Mouse (Mus musculus): ENCODE data around the gene Abca6.
A peak's percentile ranks its signal among the peaks of the same experiment; 100 is the strongest.

Abca6 gene

GRCm38 (mm10) chr11:110195310-110195709 lies 56.3 kb downstream of the Abca6 start:
- no peak for DNase-seq

GRCm38 (mm10) chr11:110171212-110171611 lies 80.4 kb downstream of the Abca6 start:
- no peak for DNase-seq

GRCm38 (mm10) chr11:110167459-110168251 lies 83.9 kb downstream of the Abca6 start, which contains the start of gene Abca9:
Abca9 (minus strand) TSS chr11:110168196.
- peak; percentile 57 for DNase-seq

GRCm38 (mm10) chr11:110165822-110166221 lies 85.8 kb downstream of the Abca6 start:
- no peak for DNase-seq

GRCm38 (mm10) chr11:110165409-110165808 lies 86.2 kb downstream of the Abca6 start:
- no peak for DNase-seq

- no peak for DNase-seq
Observed at GRCm38 (mm10) chr11:110157059-110157458, 94.5 kb downstream of the Abca6 start.

- no peak for DNase-seq
Observed at GRCm38 (mm10) chr11:110155985-110156384, 95.6 kb downstream of the Abca6 start.

- DNase-seq: no peak
Observed at GRCm38 (mm10) chr11:110147640-110148039, 103.9 kb downstream of the Abca6 start.

- no peak for DNase-seq
Observed at GRCm38 (mm10) chr11:110145421-110145820, 106.2 kb downstream of the Abca6 start.

- no peak for DNase-seq
Observed at GRCm38 (mm10) chr11:110130760-110131159, 120.8 kb downstream of the Abca6 start.

Data from lung, postnatal 10 days (tissue).